Mouse (Mus musculus): ENCODE results near the gene Rhbg. TPM values are rescaled to one million over a fixed set of nuclear protein-coding genes. Genes with fewer than 3 reads are reported as not detected.
A peak's percentile ranks its signal among the peaks of the same experiment; 100 is the strongest.
"Not testable (repeated sequence)": the region's sequence is repeated elsewhere in the genome, so short reads cannot be mapped to it uniquely, and the experiment has no call there.

Gene Rhbg
- polyA plus RNA-seq, 1 experiment from 2014 or later, result 0.34 TPM

DNA sequence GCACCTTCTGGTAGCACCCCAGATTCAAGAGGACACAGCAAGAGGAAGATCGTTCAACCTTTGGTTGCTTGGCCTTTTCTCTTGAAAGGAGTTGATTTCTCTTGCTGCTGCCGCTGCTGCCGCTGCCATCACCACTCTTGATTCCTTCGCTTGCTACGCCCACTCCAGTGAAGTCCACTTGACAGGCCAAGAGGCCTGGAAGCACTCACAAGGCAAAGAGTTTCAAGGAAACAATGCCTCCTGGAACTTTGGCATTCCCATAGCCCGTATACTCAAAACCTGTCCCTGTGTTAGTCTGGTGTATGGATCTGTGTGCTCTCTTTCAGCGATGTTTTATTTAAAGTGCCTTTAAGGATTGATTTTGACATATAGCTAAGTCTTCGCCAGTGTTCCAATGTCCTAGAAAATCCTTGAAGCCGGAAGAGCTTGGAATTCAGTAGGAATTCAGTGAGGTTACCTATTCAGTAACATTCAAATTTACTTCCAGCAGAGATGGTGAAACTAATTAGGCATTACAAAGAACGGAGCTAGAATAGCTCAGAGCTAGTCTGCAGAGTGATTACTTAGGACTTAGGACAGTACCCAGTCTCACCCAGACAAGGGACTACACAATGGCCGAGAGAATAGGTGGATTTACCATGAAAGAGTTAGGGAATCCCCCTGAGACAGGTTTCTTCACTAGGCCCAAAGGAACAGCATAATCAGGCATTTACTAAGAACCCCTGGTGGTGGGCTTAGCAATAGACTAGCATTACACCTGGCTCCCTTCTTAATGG is 26.8 kb upstream of the Rhbg start:
- not testable (repeated sequence) for H3K27ac ChIP-seq; ATAC-seq (ENCODE audit: borderline replicate concordance, extremely low read depth, low FRiP score, low TSS enrichment); H3K9me3 ChIP-seq; H3K4me1 ChIP-seq; H3K4me2 ChIP-seq; H3K36me3 ChIP-seq; H3K27me3 ChIP-seq; H3K4me3 ChIP-seq; H3K9ac ChIP-seq
- WGBS, result 59% methylated on average over 11 of the region's 11 CpGs

DNA sequence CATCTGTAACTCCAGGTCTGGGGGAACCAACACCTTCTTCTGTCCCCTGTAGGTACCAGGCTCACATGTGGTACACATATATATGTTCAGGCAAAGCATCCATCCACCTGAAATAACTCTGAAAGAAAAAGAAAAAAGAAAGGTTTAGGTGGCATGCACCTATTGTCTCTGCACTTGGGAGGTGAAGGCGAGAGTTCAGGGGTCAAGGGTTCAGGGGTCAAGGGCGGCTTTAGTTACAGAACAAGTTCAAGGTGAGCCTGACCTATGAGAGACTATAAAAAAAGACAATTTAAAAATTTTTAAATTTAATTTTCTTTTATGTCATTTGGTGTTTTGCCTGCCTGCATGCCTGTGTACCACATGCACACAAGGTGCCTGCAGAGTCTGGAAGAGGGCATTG is 25.5 kb upstream of the Rhbg start:
- Histone ChIP-seq H3K9ac (no peak overlapping the region), H3K4me3 (no peak overlapping the region), H3K36me3 (no peaks in the 10 kb centered on the region), H3K4me2 (no peak overlapping the region), H3K27ac (no peak overlapping the region), H3K9me3 (no peaks in the 10 kb centered on the region), H3K4me1 (no peaks in the 10 kb centered on the region), H3K27me3 (no peaks in the 10 kb centered on the region)
- 81% methylated on average over 2 of the region's 2 CpGs for WGBS
- ATAC-seq (ENCODE audit: borderline replicate concordance, extremely low read depth, low FRiP score, low TSS enrichment), result no peak

DNA sequence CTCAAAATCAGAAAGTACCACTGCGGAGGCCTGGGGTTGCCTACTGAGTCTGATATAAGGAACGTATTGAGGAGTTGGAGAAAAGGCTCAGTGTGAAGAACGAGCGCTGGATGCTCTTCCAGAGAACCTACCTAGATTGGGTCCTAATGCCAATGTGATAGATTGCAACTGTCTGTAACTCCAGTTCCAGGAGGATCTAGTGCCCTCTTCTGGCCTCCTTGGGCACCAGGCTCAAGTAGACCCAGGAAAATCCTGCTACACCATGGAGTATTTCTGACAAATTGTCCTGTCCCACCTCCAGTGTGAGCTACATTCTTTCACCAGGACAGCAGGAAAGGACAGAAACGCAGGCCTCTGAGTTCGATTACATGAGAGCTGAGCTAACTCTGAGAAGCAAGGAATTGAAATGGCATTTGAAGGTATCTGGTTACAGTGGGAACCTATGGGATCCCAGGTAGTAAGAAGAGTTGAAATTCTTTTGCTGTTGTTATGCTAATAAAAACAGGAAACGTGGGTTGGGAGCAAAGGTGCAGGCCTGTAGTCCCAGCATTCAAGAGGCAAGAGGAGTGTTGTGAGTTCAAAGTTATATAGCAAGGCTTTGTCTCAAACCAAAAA is 22.1 kb upstream of the Rhbg start:
- WGBS, result 36% methylated on average over 7 of the region's 7 CpGs
- no peaks in the 10 kb centered on the region for H3K27me3 ChIP-seq
- ATAC-seq (ENCODE audit: borderline replicate concordance, extremely low read depth, low FRiP score, low TSS enrichment), result no peak

GRCm38 (mm10) chr3:88276121-88276520 is 21.6 kb upstream of the Rhbg start:
- Histone ChIP-seq H3K9me3 (no peaks in the 10 kb centered on the region), H3K4me1 (no peaks in the 10 kb centered on the region), H3K9ac (no peak overlapping the region), H3K4me3 (no peak overlapping the region), H3K27ac (no peak overlapping the region), H3K36me3 (no peaks in the 10 kb centered on the region), H3K4me2 (no peak overlapping the region), H3K27me3 (no peaks in the 10 kb centered on the region)
- WGBS, result 74% methylated on average over 2 of the region's 2 CpGs
- ATAC-seq (ENCODE audit: borderline replicate concordance, extremely low read depth, low FRiP score, low TSS enrichment), result no peak

More for the DNA sequence above, 22.1 kb upstream of the Rhbg start:
- no peak overlapping the region for H3K4me2 ChIP-seq
- no peak overlapping the region for H3K4me3 ChIP-seq
- no peaks in the 10 kb centered on the region for H3K9me3 ChIP-seq
- H3K9ac ChIP-seq, result no peak overlapping the region
- no peaks in the 10 kb centered on the region for H3K36me3 ChIP-seq
- H3K27ac ChIP-seq, result no peak overlapping the region
- H3K4me1 ChIP-seq, result no peaks in the 10 kb centered on the region

GRCm38 (mm10) chr3:88274002-88274401 is 19.5 kb upstream of the Rhbg start:
- Histone ChIP-seq H3K4me1 (no peaks in the 10 kb centered on the region), H3K4me3 (no peak overlapping the region), H3K27me3 (no peaks in the 10 kb centered on the region), H3K9ac (no peak overlapping the region), H3K9me3 (no peaks in the 10 kb centered on the region), H3K4me2 (no peak overlapping the region), H3K36me3 (no peaks in the 10 kb centered on the region), H3K27ac (no peak overlapping the region)
- no peak for ATAC-seq (ENCODE audit: borderline replicate concordance, extremely low read depth, low FRiP score, low TSS enrichment)
- 91% methylated on average over 4 of the region's 4 CpGs for WGBS

GRCm38 (mm10) chr3:88271859-88272258 is 17.4 kb upstream of the Rhbg start:
- Histone ChIP-seq H3K4me1 (no peaks in the 10 kb centered on the region), H3K9ac (no peak overlapping the region), H3K9me3 (no peaks in the 10 kb centered on the region), H3K27me3 (no peaks in the 10 kb centered on the region), H3K27ac (no peak overlapping the region), H3K36me3 (no peaks in the 10 kb centered on the region), H3K4me3 (no peak overlapping the region), H3K4me2 (no peak overlapping the region)
- ATAC-seq (ENCODE audit: borderline replicate concordance, extremely low read depth, low FRiP score, low TSS enrichment), result no peak
- WGBS, result 85% methylated on average over 3 of the region's 3 CpGs

- not testable (repeated sequence) for H3K27ac ChIP-seq; ATAC-seq (ENCODE audit: borderline replicate concordance, extremely low read depth, low FRiP score, low TSS enrichment); H3K36me3 ChIP-seq; H3K4me2 ChIP-seq; H3K27me3 ChIP-seq; H3K4me3 ChIP-seq; H3K9ac ChIP-seq; H3K4me1 ChIP-seq; H3K9me3 ChIP-seq
- WGBS, result 77% methylated on average over 2 of the region's 2 CpGs
Measured at GRCm38 (mm10) chr3:88271298-88271697, 16.8 kb upstream of the Rhbg start.

DNA sequence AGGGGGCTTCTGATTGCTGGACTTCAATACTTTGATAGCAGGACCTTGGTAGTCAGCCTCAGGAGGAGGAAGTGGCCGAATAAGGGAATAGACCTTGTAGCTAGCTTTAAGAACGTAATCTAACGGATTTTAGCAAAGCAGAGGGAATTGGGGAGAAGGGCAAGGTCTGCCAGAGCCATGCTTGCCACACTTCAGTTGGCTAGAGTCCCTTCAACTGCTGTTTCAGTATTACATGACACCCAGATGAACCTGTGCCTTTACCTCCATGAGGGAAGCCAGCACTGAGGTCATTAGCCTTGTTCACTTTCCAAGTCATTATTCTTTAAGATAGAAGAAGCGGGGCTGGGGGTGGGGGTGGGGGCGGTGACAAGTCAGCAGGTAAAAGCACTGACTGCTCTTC is 14.5 kb upstream of the Rhbg start:
- no peaks in the 10 kb centered on the region for H3K36me3 ChIP-seq
- no peak overlapping the region for H3K4me2 ChIP-seq
- no peak for ATAC-seq (ENCODE audit: borderline replicate concordance, extremely low read depth, low FRiP score, low TSS enrichment)
- no peak overlapping the region for H3K27ac ChIP-seq
- H3K27me3 ChIP-seq, result no peaks in the 10 kb centered on the region
- H3K9me3 ChIP-seq, result no peaks in the 10 kb centered on the region
- H3K4me1 ChIP-seq, result no peaks in the 10 kb centered on the region
- H3K9ac ChIP-seq, result no peak overlapping the region
- WGBS, result 86% methylated on average over 5 of the region's 5 CpGs
- H3K4me3 ChIP-seq, result no peak overlapping the region

- H3K27me3 ChIP-seq; H3K4me2 ChIP-seq; H3K9ac ChIP-seq; H3K4me1 ChIP-seq; ATAC-seq (ENCODE audit: borderline replicate concordance, extremely low read depth, low FRiP score, low TSS enrichment); H3K36me3 ChIP-seq; H3K4me3 ChIP-seq; H3K27ac ChIP-seq; H3K9me3 ChIP-seq: not testable (repeated sequence)
- 59% methylated on average over 6 of the region's 6 CpGs for WGBS
Measured at GRCm38 (mm10) chr3:88268014-88268413, 13.5 kb upstream of the Rhbg start.

DNA sequence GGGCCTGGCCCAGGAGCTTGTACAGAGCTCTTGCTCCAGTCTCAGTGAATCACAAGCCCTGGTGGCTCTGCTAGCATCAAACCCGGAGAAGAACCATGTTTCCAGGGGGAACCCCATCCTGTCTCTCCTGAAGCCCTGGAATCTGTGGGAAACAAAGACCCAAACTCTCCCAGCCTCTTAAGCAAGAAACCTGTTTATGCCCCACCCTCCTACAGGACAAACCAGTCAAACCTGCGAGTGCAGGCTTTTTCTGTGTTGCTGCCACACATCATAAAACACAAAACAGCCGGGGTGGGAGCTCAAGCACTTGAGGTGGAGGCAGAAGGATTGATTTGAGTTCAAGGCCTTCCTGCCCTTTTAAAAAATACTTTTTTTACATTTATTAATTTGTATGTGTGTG is 7.8 kb upstream of the Rhbg start:
- no peaks in the 10 kb centered on the region for H3K4me1 ChIP-seq
- peaks cover 4% of the 10 kb centered on the region; the same call in 1 of the 2 replicates for H3K27me3 ChIP-seq
- no peak overlapping the region for H3K4me2 ChIP-seq
- H3K4me3 ChIP-seq, result no peak overlapping the region
- H3K9me3 ChIP-seq, result no peaks in the 10 kb centered on the region
- ATAC-seq (ENCODE audit: borderline replicate concordance, extremely low read depth, low FRiP score, low TSS enrichment), result no peak
- 52% methylated on average over 3 of the region's 3 CpGs for WGBS
- no peak overlapping the region for H3K9ac ChIP-seq
- H3K36me3 ChIP-seq, result no peaks in the 10 kb centered on the region
- H3K27ac ChIP-seq, result no peak overlapping the region

DNA sequence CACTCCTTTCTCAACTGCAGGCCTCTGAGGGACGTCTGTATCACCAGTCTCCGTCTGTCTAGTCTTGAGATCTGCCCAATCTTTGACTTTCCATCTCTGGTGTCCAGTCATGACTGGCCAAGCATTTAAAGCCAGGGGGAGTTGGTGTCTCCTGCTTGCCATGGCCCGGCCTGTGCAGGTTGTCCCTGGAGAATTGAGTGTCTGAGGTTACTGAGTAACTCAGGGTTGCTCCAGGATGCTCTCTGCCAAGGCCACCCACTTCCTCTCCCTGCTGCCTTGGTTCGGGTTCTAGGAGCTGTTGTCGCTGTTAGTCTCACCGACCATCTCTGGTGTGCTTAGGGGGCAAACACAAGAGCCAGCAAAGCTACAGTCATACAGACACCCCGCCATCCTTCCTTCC is 1.9 kb upstream of the Rhbg start:
- H3K4me3 ChIP-seq, result no peak overlapping the region

DNA sequence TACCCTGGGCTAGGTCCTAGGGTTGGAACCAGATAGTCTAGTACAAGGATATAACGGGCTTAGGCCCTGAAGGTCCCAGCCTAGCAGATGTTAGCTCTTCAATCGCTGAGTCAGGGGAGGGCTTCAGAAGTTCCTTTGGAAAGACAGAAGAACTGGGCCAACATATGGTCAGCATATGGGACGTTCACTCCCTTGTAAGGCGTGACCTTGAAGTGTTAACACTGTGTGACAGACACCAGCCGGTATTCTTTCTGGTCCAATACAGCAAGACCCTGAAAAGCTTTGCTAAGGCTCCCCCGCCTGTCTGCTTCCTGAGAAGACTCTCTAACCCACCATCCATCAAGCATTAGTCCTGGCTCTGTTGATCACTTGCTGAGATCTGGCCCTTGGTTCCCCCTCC is 1.4 kb upstream of the Rhbg start:
- H3K4me3 ChIP-seq, result no peak overlapping the region
- 39% methylated on average over 6 of the region's 6 CpGs for WGBS
- H3K9me3 ChIP-seq, result no peaks in the 10 kb centered on the region
- no peak overlapping the region for H3K4me2 ChIP-seq
- H3K36me3 ChIP-seq, result no peaks in the 10 kb centered on the region
- no peak overlapping the region for H3K9ac ChIP-seq
- ATAC-seq (ENCODE audit: borderline replicate concordance, extremely low read depth, low FRiP score, low TSS enrichment), result peak; percentile 80; the same call in 1 of the 2 replicates
- H3K27me3 ChIP-seq, result peaks cover 47% of the 10 kb centered on the region
- peaks cover 6% of the 10 kb centered on the region for H3K4me1 ChIP-seq
- H3K27ac ChIP-seq, result no peak overlapping the region

More for the DNA sequence above, 1.9 kb upstream of the Rhbg start:
- 48% methylated on average over 7 of the region's 7 CpGs for WGBS
- no peak overlapping the region for H3K27ac ChIP-seq
- no peak overlapping the region for H3K4me2 ChIP-seq
- H3K27me3 ChIP-seq, result peaks cover 47% of the 10 kb centered on the region
- H3K4me1 ChIP-seq, result peaks cover 6% of the 10 kb centered on the region
- H3K36me3 ChIP-seq, result no peaks in the 10 kb centered on the region
- H3K9me3 ChIP-seq, result no peaks in the 10 kb centered on the region
- ATAC-seq (ENCODE audit: borderline replicate concordance, extremely low read depth, low FRiP score, low TSS enrichment), result 0 out of 2 replicates have a peak, but pooled peaks have one; percentile 8
- H3K9ac ChIP-seq, result no peak overlapping the region
